Mouse (Mus musculus): Measurements from ENCODE around the gene Gsta1. TPM values are rescaled to one million over a fixed set of nuclear protein-coding genes. Genes with fewer than 3 reads are reported as not detected.
"Not testable (repeated sequence)": the region's sequence is repeated elsewhere in the genome, so short reads cannot be mapped to it uniquely, and the experiment has no call there.

The Gsta1 gene
- polyA plus RNA-seq, 1 experiment from 2014 or later: not detected

- WGBS: 4% methylated on average over 1 of the region's 6 CpGs
- not testable (repeated sequence) for DNase-seq (ENCODE audit: extremely low spot score, low spot score); H3K4me1 ChIP-seq; H3K4me3 ChIP-seq; H3K36me3 ChIP-seq (replicated peaks); H3K9me3 ChIP-seq; H3K27me3 ChIP-seq (ENCODE audit: poor library complexity, severe bottlenecking); H3K27ac ChIP-seq
Measured at GRCm38 (mm10) chr9:78259688-78260087, 29.2 kb downstream of the Gsta1 start.

DNA sequence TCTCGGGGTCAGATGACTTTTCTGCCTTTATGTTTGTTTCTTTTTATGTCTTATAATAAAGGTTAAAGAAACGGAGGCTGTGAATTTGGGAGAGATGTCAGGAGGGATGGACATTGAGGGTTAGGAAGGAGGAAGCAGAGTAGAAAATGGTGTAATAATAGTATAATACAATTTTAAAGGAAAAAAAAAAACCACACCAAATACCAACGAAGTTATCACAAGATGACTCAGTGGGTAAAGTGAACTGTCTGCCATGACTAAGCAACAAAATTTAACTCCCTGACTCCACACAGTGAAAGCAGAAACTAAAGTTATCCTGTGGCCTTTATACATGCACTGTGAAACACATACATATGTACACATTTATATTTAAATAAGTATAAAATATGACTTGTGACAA is 40.5 kb downstream of the Gsta1 start:
- H3K27me3 ChIP-seq (ENCODE audit: poor library complexity, severe bottlenecking); DNase-seq (ENCODE audit: extremely low spot score, low spot score); H3K4me1 ChIP-seq; H3K4me3 ChIP-seq; H3K9me3 ChIP-seq; H3K36me3 ChIP-seq (replicated peaks); H3K27ac ChIP-seq: not testable (repeated sequence)
- 84% methylated on average over 3 of the region's 3 CpGs for WGBS

- H3K9me3 ChIP-seq; H3K27me3 ChIP-seq (ENCODE audit: poor library complexity, severe bottlenecking); H3K36me3 ChIP-seq (replicated peaks); DNase-seq (ENCODE audit: extremely low spot score, low spot score); H3K4me3 ChIP-seq; H3K27ac ChIP-seq; H3K4me1 ChIP-seq: not testable (repeated sequence)
- WGBS: 91% methylated on average over 4 of the region's 4 CpGs
Measured at GRCm38 (mm10) chr9:78282002-78282711, 51.7 kb downstream of the Gsta1 start.

GRCm38 (mm10) chr9:78289063-78289462 is 58.6 kb downstream of the Gsta1 start:
- H3K27me3 ChIP-seq (ENCODE audit: poor library complexity, severe bottlenecking); H3K4me1 ChIP-seq; H3K36me3 ChIP-seq (replicated peaks); H3K27ac ChIP-seq; DNase-seq (ENCODE audit: extremely low spot score, low spot score); H3K9me3 ChIP-seq; H3K4me3 ChIP-seq: not testable (repeated sequence)
- WGBS: 91% methylated on average over 1 of the region's 1 CpGs

GRCm38 (mm10) chr9:78289723-78290122 is 59.3 kb downstream of the Gsta1 start, which contains the start of gene Gm10639:
Gene Gm10639, plus strand, starts transcription at chr9:78289923.
- not testable (repeated sequence) for H3K27me3 ChIP-seq (ENCODE audit: poor library complexity, severe bottlenecking); H3K4me1 ChIP-seq; H3K36me3 ChIP-seq (replicated peaks); DNase-seq (ENCODE audit: extremely low spot score, low spot score); H3K4me3 ChIP-seq; H3K27ac ChIP-seq; H3K9me3 ChIP-seq
- WGBS: 79% methylated on average over 3 of the region's 3 CpGs

Other genes with a start within 250 kb of the Gsta1 start
- 0.10 TPM in 1 of 2 replicates, not detected in the other for gene Gcm1, start 178.7 kb upstream of the Gsta1 start, polyA plus RNA-seq (2016; fragmentation: Nextera tagmentation; extraction: Ambion mirVana)
- gene Fbxo9, start 121.6 kb upstream of the Gsta1 start, polyA plus RNA-seq (2016; fragmentation: Nextera tagmentation; extraction: Ambion mirVana): 21.0 and 22.9 TPM in 2 replicates
- gene Ick, start 121.5 kb upstream of the Gsta1 start, polyA plus RNA-seq (2016; fragmentation: Nextera tagmentation; extraction: Ambion mirVana): 31.9 and 36.0 TPM in 2 replicates
- 103 and 112 TPM in 2 replicates for gene Gsta4, start 47.9 kb upstream of the Gsta1 start, polyA plus RNA-seq (2016; fragmentation: Nextera tagmentation; extraction: Ambion mirVana)
- not detected in 2 replicates for gene Gm3776, start 26.5 kb downstream of the Gsta1 start, polyA plus RNA-seq (2016; fragmentation: Nextera tagmentation; extraction: Ambion mirVana)
- gene Gm10639, start 59.3 kb downstream of the Gsta1 start, polyA plus RNA-seq (2016; fragmentation: Nextera tagmentation; extraction: Ambion mirVana): not detected in 2 replicates
- not detected in 2 replicates for gene Omt2a, start 84.1 kb downstream of the Gsta1 start, polyA plus RNA-seq (2016; fragmentation: Nextera tagmentation; extraction: Ambion mirVana)
- gene Omt2b, start 96.9 kb downstream of the Gsta1 start, polyA plus RNA-seq (2016; fragmentation: Nextera tagmentation; extraction: Ambion mirVana): not detected in 2 replicates
- not detected in 2 replicates for gene Gsta2, start 125.1 kb downstream of the Gsta1 start, polyA plus RNA-seq (2016; fragmentation: Nextera tagmentation; extraction: Ambion mirVana)
- 0.36 TPM in 1 of 2 replicates, not detected in the other for gene Dppa5a, start 137.5 kb downstream of the Gsta1 start, polyA plus RNA-seq (2016; fragmentation: Nextera tagmentation; extraction: Ambion mirVana)
- gene Ooep, start 148.1 kb downstream of the Gsta1 start, polyA plus RNA-seq (2016; fragmentation: Nextera tagmentation; extraction: Ambion mirVana): 2.3 and 3.2 TPM in 2 replicates
- gene Ddx43, start 165.1 kb downstream of the Gsta1 start, polyA plus RNA-seq (2016; fragmentation: Nextera tagmentation; extraction: Ambion mirVana): 0.17 and 0.24 TPM in 2 replicates
- gene Cgas, start 212.6 kb downstream of the Gsta1 start, polyA plus RNA-seq (2016; fragmentation: Nextera tagmentation; extraction: Ambion mirVana): 0.27 and 0.32 TPM in 2 replicates
- gene Mto1, start 217.6 kb downstream of the Gsta1 start, polyA plus RNA-seq (2016; fragmentation: Nextera tagmentation; extraction: Ambion mirVana): 23.5 and 26.1 TPM in 2 replicates
- gene Gm17324, start 218.1 kb downstream of the Gsta1 start, polyA plus RNA-seq (2016; fragmentation: Nextera tagmentation; extraction: Ambion mirVana): 0.58 and 0.88 TPM in 2 replicates